Mouse (Mus musculus) forebrain, postnatal 0 days (tissue): ENCODE measurements around the gene Eif2ak2. TPM values are rescaled to one million over a fixed set of nuclear protein-coding genes. Genes with fewer than 3 reads are reported as not detected.

Experiments used
- ATAC-seq: fragments of 200-750 bp; cut with Nextera tagmentation; 2 replicates; pipeline ENCODE4 v1.8.0; 2017; ENCODE audit warnings: mild to moderate bottlenecking, moderate library complexity
- DNase-seq: peaks from one replicate; pipeline ENCODE4 v3.0.0-alpha.2; 2015
- H3K27ac ChIP-seq: fragments of 300-500 bp; sonication (generic); 2 replicates; pipeline ENCODE4 v1.5.1; 2014; ENCODE audit warnings: low read depth, mild to moderate bottlenecking, antibody characterized with exemption, low read length, moderate library complexity, mixed read lengths
- H3K27me3 ChIP-seq: fragments of 300-500 bp; sonication (generic); 2 replicates; pipeline ENCODE4 v1.6.1; 2014; ENCODE audit warnings: mild to moderate bottlenecking, low read length, mixed read lengths; ENCODE audit not compliant: insufficient read depth
- H3K36me3 ChIP-seq: fragments of 300-500 bp; sonication (generic); 2 replicates; pipeline ENCODE4 v1.6.1; 2014; ENCODE audit warnings: mild to moderate bottlenecking, moderate library complexity; ENCODE audit not compliant: insufficient read depth
- H3K4me1 ChIP-seq: fragments of 300-500 bp; sonication (generic); 2 replicates; pipeline ENCODE4 v1.6.1; 2014; ENCODE audit warnings: antibody characterized with exemption; ENCODE audit not compliant: insufficient read depth
- H3K4me2 ChIP-seq: fragments of 300-500 bp; sonication (generic); 2 replicates; pipeline ENCODE4 v1.6.1; 2014; ENCODE audit warnings: low read depth, mild to moderate bottlenecking, moderate library complexity
- H3K4me3 ChIP-seq: fragments of 300-500 bp; sonication (generic); 2 replicates; pipeline ENCODE4 v1.5.1; 2014; ENCODE audit warnings: low read depth, low read length, mixed read lengths
- H3K9ac ChIP-seq: fragments of 300-500 bp; sonication (generic); 2 replicates; pipeline ENCODE4 v1.6.1; 2014; ENCODE audit warnings: mild to moderate bottlenecking
- H3K9me3 ChIP-seq: fragments of 300-500 bp; sonication (generic); 2 replicates; pipeline ENCODE4 v1.6.1; 2016; ENCODE audit warnings: low read length
- CTCF ChIP-seq: sonication (generic); IDR thresholded peaks from 2 replicates; pipeline ENCODE4 v1.5.1; 2016; ENCODE audit warnings: antibody characterized with exemption, control low read depth, low read depth
- WGBS: fragments of 180-500 bp; shearing (Covaris S2); extraction: QIAGEN DNeasy Blood & Tissue Kit; methylation state at CpG from one replicate; pipeline ENCODE4 v1.1.7; 2014; 5-methylcytosine and 5-hydroxymethylcytosine counted together
- polyA plus RNA-seq: library from polyadenylated mRNA; unstranded; fragments of >200 nt; fragmentation: Nextera tagmentation; extraction: Ambion mirVana; gene quantifications from 2 replicates; pipeline ENCODE4 v1.2.1, GENCODE M21; 2015
- total RNA-seq: library from RNA; depleted of rRNA; stranded (reverse); fragments of >200 nt; gene quantifications from 2 replicates; pipeline ENCODE4 v1.2.3, GENCODE M21; 2014; rRNA removed

The Eif2ak2 gene
- total and polyA plus RNA-seq, 2 experiments from 2014 or later = 3.6 to 5.4 TPM

GRCm38 (mm10) chr17:78836056-78836455, 46.3 kb downstream of the Eif2ak2 start:
- DNase-seq = peak; percentile 10
- Histone ChIP-seq H3K4me1 (0 out of 2 replicates have a peak, but pooled peaks cover 8% of the 10 kb centered on the region), H3K9ac (peak overlapping the region; percentile 56), H3K27ac (0 out of 2 replicates have a peak overlapping the region, but pooled peaks have one; percentile 50), H3K4me2 (peak overlapping the region; percentile 71), H3K27me3 (no peaks in the 10 kb centered on the region), H3K36me3 (peaks cover 30% of the 10 kb centered on the region), H3K4me3 (peak overlapping the region; percentile 70), H3K9me3 (no peaks in the 10 kb centered on the region)
- no peak for ATAC-seq
- WGBS = 19% methylated on average over 2 of the region's 2 CpGs
- TF ChIP-seq CTCF = no peak; the same call in 1 of the 2 replicates

- H3K4me2 ChIP-seq = peak within 1 kb of the TSS; percentile 82
- peak within 1 kb of the TSS; percentile 70 for H3K9ac ChIP-seq
- H3K4me3 ChIP-seq = peak within 1 kb of the TSS; percentile 70
- no peaks in the 10 kb centered on the region for H3K9me3 ChIP-seq
- peak within 1 kb of the TSS; percentile 74 for H3K27ac ChIP-seq
- no peaks in the 10 kb centered on the region for H3K27me3 ChIP-seq
- H3K4me1 ChIP-seq = 0 out of 2 replicates have a peak, but pooled peaks cover 8% of the 10 kb centered on the region
- H3K36me3 ChIP-seq = peaks cover 34% of the 10 kb centered on the region
- ATAC-seq = peak; percentile 96
- TF ChIP-seq CTCF = no peak
- under 1% methylated on average over 81 of the region's 81 CpGs for WGBS
- DNase-seq = peak; percentile 99
Measured at GRCm38 (mm10) chr17:78834856-78835835, 47.2 kb downstream of the Eif2ak2 start, which contains the start of the genes Heatr5b and Gpatch11. Gene Heatr5b (minus strand): TSS chr17:78835364. Gene Gpatch11 (plus strand): TSS chr17:78835567.

- TF ChIP-seq CTCF = no peak
- Histone ChIP-seq H3K4me3 (no peak overlapping the region), H3K4me2 (no peak overlapping the region), H3K9me3 (no peaks in the 10 kb centered on the region), H3K27me3 (no peaks in the 10 kb centered on the region), H3K4me1 (no peaks in the 10 kb centered on the region), H3K36me3 (peaks cover 75% of the 10 kb centered on the region), H3K9ac (no peak overlapping the region), H3K27ac (no peak overlapping the region)
- WGBS = 91% methylated on average over 13 of the region's 13 CpGs
- DNase-seq = no peak
- no peak for ATAC-seq
Measured at GRCm38 (mm10) chr17:78824346-78824745, 58.0 kb downstream of the Eif2ak2 start.

- H3K36me3 ChIP-seq = peaks cover 47% of the 10 kb centered on the region
Measured at GRCm38 (mm10) chr17:78809582-78809981, 72.8 kb downstream of the Eif2ak2 start.

GRCm38 (mm10) chr17:78809019-78809418, 73.4 kb downstream of the Eif2ak2 start:
- DNase-seq (peak; percentile 23), ATAC-seq (no peak)
- H3K4me2 ChIP-seq = no peak overlapping the region
- peaks cover 45% of the 10 kb centered on the region for H3K36me3 ChIP-seq
- H3K9ac ChIP-seq = no peak overlapping the region
- no peak overlapping the region for H3K27ac ChIP-seq
- no peaks in the 10 kb centered on the region for H3K27me3 ChIP-seq
- H3K4me1 ChIP-seq = no peaks in the 10 kb centered on the region
- no peak overlapping the region for H3K4me3 ChIP-seq
- no peaks in the 10 kb centered on the region for H3K9me3 ChIP-seq
- peak; percentile 59 for TF ChIP-seq CTCF

More at GRCm38 (mm10) chr17:78809582-78809981, 72.8 kb downstream of the Eif2ak2 start:
- TF ChIP-seq CTCF = no peak
- Histone ChIP-seq H3K9ac (no peak overlapping the region), H3K4me1 (no peaks in the 10 kb centered on the region), H3K4me2 (no peak overlapping the region), H3K27me3 (no peaks in the 10 kb centered on the region), H3K4me3 (no peak overlapping the region), H3K27ac (no peak overlapping the region), H3K9me3 (no peaks in the 10 kb centered on the region)
- 93% methylated on average over 3 of the region's 3 CpGs for WGBS
- ATAC-seq (no peak), DNase-seq (no peak)

Other genes starting within 250 kb of the Eif2ak2 start
- 21.9 and 23.1 TPM in 2 replicates for gene Strn, start 145.4 kb downstream of the Eif2ak2 start, total RNA-seq
- gene Strn, start 145.4 kb downstream of the Eif2ak2 start, polyA plus RNA-seq = 2.1 and 4.2 TPM in 2 replicates
- 34.7 and 49.6 TPM in 2 replicates for gene Heatr5b, start 47.2 kb downstream of the Eif2ak2 start, total RNA-seq
- gene Heatr5b, start 47.2 kb downstream of the Eif2ak2 start, polyA plus RNA-seq = 8.7 and 10.4 TPM in 2 replicates
- gene Gpatch11, start 47.0 kb downstream of the Eif2ak2 start, total RNA-seq = 25.7 and 26.2 TPM in 2 replicates
- gene Gpatch11, start 47.0 kb downstream of the Eif2ak2 start, polyA plus RNA-seq = 52.3 and 53.8 TPM in 2 replicates
- not detected in 2 replicates for gene Sult6b1, start 24.4 kb upstream of the Eif2ak2 start, total RNA-seq
- gene Sult6b1, start 24.4 kb upstream of the Eif2ak2 start, polyA plus RNA-seq = not detected in 2 replicates
- 40.1 and 44.6 TPM in 2 replicates for gene Cebpzos, start 33.9 kb upstream of the Eif2ak2 start, total RNA-seq
- 127 and 147 TPM in 2 replicates for gene Cebpzos, start 33.9 kb upstream of the Eif2ak2 start, polyA plus RNA-seq
- 31.9 and 32.2 TPM in 2 replicates for gene Cebpz, start 54.5 kb upstream of the Eif2ak2 start, total RNA-seq
- 49.8 and 50.0 TPM in 2 replicates for gene Cebpz, start 54.5 kb upstream of the Eif2ak2 start, polyA plus RNA-seq
- 32.5 and 32.7 TPM in 2 replicates for gene Ndufaf7, start 54.6 kb upstream of the Eif2ak2 start, total RNA-seq
- 49.9 and 66.4 TPM in 2 replicates for gene Ndufaf7, start 54.6 kb upstream of the Eif2ak2 start, polyA plus RNA-seq
- 28.2 and 29.7 TPM in 2 replicates for gene Prkd3, start 138.2 kb upstream of the Eif2ak2 start, total RNA-seq
- 8.6 and 9.6 TPM in 2 replicates for gene Prkd3, start 138.2 kb upstream of the Eif2ak2 start, polyA plus RNA-seq
- gene Qpct, start 169.3 kb upstream of the Eif2ak2 start, total RNA-seq = 24.8 and 26.3 TPM in 2 replicates
- 21.5 and 26.5 TPM in 2 replicates for gene Qpct, start 169.3 kb upstream of the Eif2ak2 start, polyA plus RNA-seq